Mouse (Mus musculus) midbrain, embryonic 16.5 days (tissue): ENCODE measurements around the gene Cped1. TPM values are rescaled to one million over a fixed set of nuclear protein-coding genes. Genes with fewer than 3 reads are reported as not detected.

Experiments used
- ATAC-seq: fragments of 200-750 bp; cut with Nextera tagmentation; 2 replicates; pipeline ENCODE4 v1.8.0; 2017; ENCODE audit warnings: moderate TSS enrichment
- H3K27ac ChIP-seq: fragments of 300-500 bp; sonication (generic); 2 replicates; pipeline ENCODE4 v1.5.1; 2014; ENCODE audit warnings: mild to moderate bottlenecking, low read length, mixed read lengths
- H3K27me3 ChIP-seq: fragments of 300-500 bp; sonication (generic); 2 replicates; pipeline ENCODE4 v1.6.1; 2014; ENCODE audit warnings: low read depth, low read length, mixed read lengths; ENCODE audit not compliant: control insufficient read depth, insufficient read depth
- H3K36me3 ChIP-seq: fragments of 300-500 bp; sonication (generic); 2 replicates; pipeline ENCODE4 v1.6.1; 2014; ENCODE audit warnings: mild to moderate bottlenecking, low read length, moderate library complexity, mixed read lengths; ENCODE audit not compliant: control insufficient read depth, insufficient read depth
- H3K4me1 ChIP-seq: fragments of 300-500 bp; sonication (generic); 2 replicates; pipeline ENCODE4 v1.6.1; 2014; ENCODE audit warnings: mild to moderate bottlenecking, low read length, mixed read lengths; ENCODE audit not compliant: control insufficient read depth, insufficient read depth
- H3K4me2 ChIP-seq: fragments of 300-500 bp; sonication (generic); 2 replicates; pipeline ENCODE4 v1.6.1; 2014; ENCODE audit warnings: mild to moderate bottlenecking, low read length, mixed read lengths
- H3K4me3 ChIP-seq: fragments of 300-500 bp; sonication (generic); 2 replicates; pipeline ENCODE4 v1.5.1; 2014; ENCODE audit warnings: low read depth, mild to moderate bottlenecking, low read length, moderate library complexity, mixed read lengths
- H3K9ac ChIP-seq: fragments of 300-500 bp; sonication (generic); 2 replicates; pipeline ENCODE4 v1.6.1; 2014; ENCODE audit warnings: low read depth, low read length, mixed read lengths
- H3K9me3 ChIP-seq: fragments of 300-500 bp; sonication (generic); replicated peaks from 2 replicates; pipeline ENCODE4 v1.6.1; 2014; ENCODE audit warnings: mild to moderate bottlenecking, low read length, mixed read lengths; ENCODE audit not compliant: control insufficient read depth, poor library complexity, severe bottlenecking
- WGBS: fragments of 180-500 bp; shearing (Covaris S2); extraction: QIAGEN DNeasy Blood & Tissue Kit; methylation state at CpG from one replicate; pipeline ENCODE4 v1.1.7; 2014; 5-methylcytosine and 5-hydroxymethylcytosine counted together
- polyA plus RNA-seq: library from polyadenylated mRNA; unstranded; fragments of >200 nt; fragmentation: Nextera tagmentation; extraction: Ambion mirVana; gene quantifications from 2 replicates; pipeline ENCODE4 v1.2.1, GENCODE M21; 2015

The Cped1 gene
- polyA plus RNA-seq, 1 experiment from 2014 or later = 2.1 TPM

DNA sequence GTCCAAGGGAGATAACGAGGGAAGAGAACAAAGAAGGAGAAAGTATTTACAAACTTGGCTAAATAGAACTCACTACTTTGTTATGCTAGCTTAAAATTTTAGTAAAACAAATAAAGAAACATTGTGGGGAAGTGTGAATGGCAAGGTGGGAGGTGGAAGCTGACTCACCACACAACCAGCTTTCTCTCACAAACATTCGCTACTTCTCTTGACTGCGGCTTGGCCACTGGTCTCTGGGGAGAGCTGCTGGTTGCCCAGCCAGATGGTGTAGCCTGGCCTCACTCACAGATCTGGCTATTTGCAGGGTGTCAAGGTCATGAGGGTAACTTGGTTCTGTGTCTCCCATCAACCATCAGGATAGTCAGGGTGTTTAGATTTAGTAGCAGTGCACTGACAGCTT is 116.2 kb downstream of the Cped1 start:
- WGBS = 87% methylated on average over 3 of the region's 3 CpGs
- H3K4me1 ChIP-seq = peaks cover 2% of the 10 kb centered on the region; the same call in 1 of the 2 replicates
- H3K36me3 ChIP-seq = no peaks in the 10 kb centered on the region
- H3K4me2 ChIP-seq = no peak overlapping the region
- H3K4me3 ChIP-seq = no peak overlapping the region
- no peak overlapping the region for H3K9ac ChIP-seq
- H3K27me3 ChIP-seq = no peaks in the 10 kb centered on the region
- H3K27ac ChIP-seq = no peak overlapping the region
- H3K9me3 ChIP-seq = no peaks in the 10 kb centered on the region
- ATAC-seq = no peak

DNA sequence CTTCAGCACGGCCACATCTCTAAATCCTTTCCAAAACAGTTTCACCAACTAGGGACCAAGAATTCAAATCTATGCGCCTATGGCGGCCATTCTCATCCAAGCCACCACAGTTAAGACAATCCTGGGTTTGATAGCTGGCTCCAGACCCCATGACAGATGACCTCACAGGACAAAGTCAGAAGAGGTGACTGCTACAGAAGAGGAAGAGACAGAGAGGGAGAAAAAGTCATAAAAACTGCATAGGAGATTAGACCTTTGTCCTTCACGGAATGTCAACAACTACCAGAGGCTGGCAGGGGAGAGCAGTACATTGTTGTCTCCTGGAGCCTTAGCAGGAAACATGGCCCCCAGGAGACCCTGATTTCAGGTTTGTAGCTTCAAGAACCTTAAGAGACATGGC is 117.0 kb downstream of the Cped1 start:
- Histone ChIP-seq H3K4me3 (no peak overlapping the region), H3K4me2 (no peak overlapping the region), H3K4me1 (peaks cover 2% of the 10 kb centered on the region; the same call in 1 of the 2 replicates), H3K27me3 (no peaks in the 10 kb centered on the region), H3K36me3 (no peaks in the 10 kb centered on the region), H3K9me3 (no peaks in the 10 kb centered on the region), H3K27ac (no peak overlapping the region), H3K9ac (no peak overlapping the region)
- 87% methylated on average over 4 of the region's 4 CpGs for WGBS
- ATAC-seq = no peak

DNA sequence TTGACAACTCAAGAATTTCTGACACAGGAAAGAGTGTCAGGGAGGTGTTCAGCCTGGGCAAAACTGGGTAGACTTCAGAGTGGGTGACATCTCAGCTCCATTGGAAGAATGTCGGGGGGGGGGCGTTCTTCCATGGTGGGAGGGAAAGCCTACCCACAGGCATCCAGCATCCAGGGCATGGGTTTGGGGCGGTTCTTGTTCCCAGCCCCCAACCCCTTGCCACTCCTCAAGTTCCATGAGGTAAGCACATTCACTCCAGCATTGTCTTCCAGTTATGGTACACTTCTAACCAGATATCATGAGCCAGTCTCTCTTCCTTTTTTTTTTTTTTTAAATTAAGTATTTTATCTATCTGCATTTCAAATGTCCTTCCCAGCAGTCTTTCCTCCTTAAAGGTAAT is 118.0 kb downstream of the Cped1 start:
- H3K4me2 ChIP-seq = no peak overlapping the region
- H3K9ac ChIP-seq = no peak overlapping the region
- H3K27ac ChIP-seq = no peak overlapping the region
- H3K27me3 ChIP-seq = no peaks in the 10 kb centered on the region
- 0 out of 2 replicates have a peak, but pooled peaks have one; percentile 42 for ATAC-seq
- H3K4me1 ChIP-seq = peaks cover 2% of the 10 kb centered on the region; the same call in 1 of the 2 replicates
- no peaks in the 10 kb centered on the region for H3K9me3 ChIP-seq
- 64% methylated on average over 3 of the region's 3 CpGs for WGBS
- H3K4me3 ChIP-seq = no peak overlapping the region
- H3K36me3 ChIP-seq = no peaks in the 10 kb centered on the region

DNA sequence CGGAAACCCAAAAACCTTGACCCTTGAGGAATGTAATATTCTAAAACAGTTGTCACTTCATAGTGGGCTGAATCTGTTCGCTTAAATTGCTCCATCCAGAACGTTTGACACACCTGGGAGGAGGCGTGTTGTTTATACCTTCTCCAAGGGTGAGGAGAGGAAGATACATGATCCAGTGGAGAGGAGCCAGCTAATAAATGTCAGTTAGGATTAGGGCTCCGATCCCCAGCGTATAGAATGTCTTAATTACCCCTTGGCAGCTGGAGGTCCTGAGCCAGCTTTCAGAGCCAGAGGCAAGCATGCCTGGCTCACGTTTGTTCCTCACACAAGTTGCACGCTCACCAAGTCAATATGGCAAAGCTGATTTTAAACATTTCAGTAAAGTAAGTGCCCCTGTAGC is 118.5 kb downstream of the Cped1 start:
- Histone ChIP-seq H3K4me2 (no peak overlapping the region), H3K27me3 (no peaks in the 10 kb centered on the region), H3K27ac (no peak overlapping the region), H3K9me3 (no peaks in the 10 kb centered on the region), H3K36me3 (no peaks in the 10 kb centered on the region), H3K9ac (no peak overlapping the region), H3K4me3 (no peak overlapping the region), H3K4me1 (peaks cover 2% of the 10 kb centered on the region; the same call in 1 of the 2 replicates)
- ATAC-seq = peak; percentile 68; the same call in 1 of the 2 replicates
- WGBS = 15% methylated on average over 8 of the region's 8 CpGs

DNA sequence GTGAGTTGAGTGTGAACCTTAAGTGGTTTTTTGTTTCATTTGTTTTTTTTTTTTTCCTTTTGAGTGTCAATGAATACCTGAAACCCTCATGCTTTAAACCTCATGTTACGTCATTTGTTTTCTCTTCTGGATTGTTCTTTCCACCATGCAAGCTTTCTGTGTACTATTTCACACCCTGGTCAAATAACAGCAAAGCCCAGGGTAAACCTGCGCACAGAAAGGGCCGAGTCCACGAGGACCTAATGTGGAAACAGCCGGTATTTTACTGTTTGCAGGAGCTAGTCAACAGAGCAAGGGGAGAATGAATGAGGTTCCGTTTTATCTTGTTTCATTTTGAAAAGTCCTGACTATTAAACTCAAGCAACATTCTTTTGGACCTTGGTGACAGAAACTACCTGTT is 128.4 kb downstream of the Cped1 start:
- Histone ChIP-seq H3K27ac (no peak overlapping the region), H3K27me3 (no peaks in the 10 kb centered on the region), H3K9ac (no peak overlapping the region), H3K9me3 (no peaks in the 10 kb centered on the region), H3K4me3 (no peak overlapping the region), H3K4me2 (no peak overlapping the region), H3K4me1 (no peaks in the 10 kb centered on the region), H3K36me3 (no peaks in the 10 kb centered on the region)
- WGBS = 89% methylated on average over 6 of the region's 6 CpGs
- no peak for ATAC-seq

DNA sequence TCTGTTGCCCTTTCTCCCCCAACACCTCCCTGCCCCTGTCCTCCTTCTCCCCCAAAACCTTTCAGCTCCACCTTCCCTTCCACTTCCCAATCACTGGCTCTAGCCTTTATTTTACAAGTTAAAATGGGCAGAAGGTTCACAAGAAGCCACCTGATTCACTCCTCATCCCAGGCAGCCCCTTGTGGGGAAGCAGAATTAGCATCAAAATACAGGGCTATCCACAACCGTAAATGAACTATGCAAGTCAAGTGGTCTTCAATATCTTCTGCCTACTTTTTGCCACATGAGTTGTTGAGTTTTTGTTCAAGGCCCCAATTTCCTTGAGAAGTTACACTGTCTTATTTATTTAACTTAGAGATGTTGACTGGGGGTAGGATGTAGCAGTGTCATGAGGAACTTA is 131.0 kb downstream of the Cped1 start:
- H3K9me3 ChIP-seq = no peaks in the 10 kb centered on the region
- no peaks in the 10 kb centered on the region for H3K27me3 ChIP-seq
- ATAC-seq = no peak
- no peak overlapping the region for H3K4me3 ChIP-seq
- no peak overlapping the region for H3K4me2 ChIP-seq
- H3K27ac ChIP-seq = no peak overlapping the region
- H3K36me3 ChIP-seq = no peaks in the 10 kb centered on the region
- 74% methylated on average over 1 of the region's 1 CpGs for WGBS
- H3K9ac ChIP-seq = no peak overlapping the region
- no peaks in the 10 kb centered on the region for H3K4me1 ChIP-seq

DNA sequence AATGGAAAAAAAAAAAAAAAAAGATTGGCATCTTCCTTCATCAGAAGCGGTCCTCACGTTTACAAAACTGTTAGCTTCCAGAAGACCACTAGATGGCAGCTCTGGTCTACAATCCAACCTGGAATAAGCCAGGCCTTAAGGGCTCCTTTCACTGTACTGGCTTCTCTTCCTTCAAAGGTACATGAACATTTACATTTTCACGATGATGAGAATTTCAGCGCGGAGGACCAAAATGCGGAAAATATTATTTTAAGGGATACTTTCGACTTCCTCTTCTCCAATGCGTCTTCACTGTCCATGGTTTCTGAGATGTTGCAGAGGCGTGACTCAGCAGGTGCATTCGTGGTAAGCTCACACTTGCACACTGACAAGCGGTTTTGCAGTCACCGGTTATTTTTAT is 136.4 kb downstream of the Cped1 start:
- Histone ChIP-seq H3K4me1 (no peaks in the 10 kb centered on the region), H3K9me3 (no peaks in the 10 kb centered on the region), H3K27ac (no peak overlapping the region), H3K27me3 (no peaks in the 10 kb centered on the region), H3K36me3 (no peaks in the 10 kb centered on the region), H3K9ac (no peak overlapping the region), H3K4me2 (no peak overlapping the region), H3K4me3 (no peak overlapping the region)
- WGBS = 33% methylated on average over 12 of the region's 12 CpGs
- peak; percentile 95 for ATAC-seq

DNA sequence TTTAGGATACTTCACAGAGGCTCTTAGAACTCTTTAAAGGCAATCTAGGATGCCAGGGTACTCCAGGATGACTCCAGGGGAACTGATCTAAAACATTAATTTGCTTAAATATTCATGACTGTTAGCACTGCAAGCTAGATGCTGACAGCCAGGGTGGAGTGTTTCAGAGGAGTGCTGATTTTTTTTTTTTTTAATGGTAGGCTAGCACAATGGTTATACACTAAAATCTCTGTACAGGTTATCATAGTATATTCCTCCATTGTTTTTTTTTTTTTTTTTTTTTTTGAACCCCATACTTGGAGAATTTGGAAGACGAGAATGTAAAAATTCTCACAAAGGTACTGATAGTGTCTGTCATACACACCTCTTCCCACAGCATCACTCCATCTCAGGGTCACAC is 137.0 kb downstream of the Cped1 start:
- Histone ChIP-seq H3K9ac (no peak overlapping the region), H3K4me2 (no peak overlapping the region), H3K27ac (no peak overlapping the region), H3K4me3 (no peak overlapping the region), H3K27me3 (no peaks in the 10 kb centered on the region), H3K4me1 (no peaks in the 10 kb centered on the region), H3K36me3 (no peaks in the 10 kb centered on the region), H3K9me3 (no peaks in the 10 kb centered on the region)
- WGBS = 96% methylated on average over 1 of the region's 1 CpGs
- ATAC-seq = no peak

DNA sequence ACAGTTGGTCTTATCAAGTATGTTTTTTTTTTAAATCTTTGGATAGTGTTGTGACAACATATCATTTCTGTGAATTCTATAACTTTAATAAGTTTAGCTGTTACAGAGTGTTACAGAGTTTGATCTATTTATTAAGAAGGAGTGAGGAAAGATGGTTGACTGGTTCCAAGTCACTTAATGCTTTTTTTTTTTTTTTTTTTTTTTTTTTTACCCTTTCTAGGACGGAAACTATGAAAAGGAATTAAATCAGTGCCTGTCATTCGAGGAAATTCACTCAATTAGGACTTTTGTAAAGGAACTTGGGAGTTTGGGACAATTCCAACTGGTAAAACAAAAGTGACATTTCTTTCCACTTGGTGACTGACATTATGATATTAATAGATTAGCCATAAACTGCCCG is 137.6 kb downstream of the Cped1 start:
- H3K4me2 ChIP-seq = no peak overlapping the region
- H3K4me3 ChIP-seq = no peak overlapping the region
- H3K27ac ChIP-seq = no peak overlapping the region
- 54% methylated on average over 3 of the region's 3 CpGs for WGBS
- no peak overlapping the region for H3K9ac ChIP-seq
- H3K9me3 ChIP-seq = no peaks in the 10 kb centered on the region
- H3K36me3 ChIP-seq = no peaks in the 10 kb centered on the region
- H3K27me3 ChIP-seq = no peaks in the 10 kb centered on the region
- no peak for ATAC-seq
- H3K4me1 ChIP-seq = no peaks in the 10 kb centered on the region
